ENCODE assay signal across 31 mouse cellular contexts in the genomic region with DNA sequence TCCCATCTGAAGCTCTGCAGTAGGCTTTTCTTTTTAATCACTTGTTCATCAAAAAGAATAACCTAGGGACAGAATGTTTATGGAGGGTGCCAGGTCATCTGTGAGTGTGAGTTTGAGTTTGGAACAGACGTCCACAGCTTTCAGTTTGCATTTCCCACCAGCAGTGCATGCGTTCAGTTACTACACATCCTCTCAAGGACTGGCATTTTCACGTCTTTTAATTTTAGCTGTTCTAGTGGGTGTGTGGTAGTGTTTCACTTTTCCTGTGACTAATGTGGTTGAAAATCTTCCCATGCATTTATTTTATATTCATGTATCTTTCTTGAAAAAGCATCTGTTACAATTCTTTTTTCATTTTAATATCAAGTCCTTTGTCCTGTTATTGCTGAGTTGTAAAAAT. TPM values are rescaled to one million over a fixed set of nuclear protein-coding genes. Genes with fewer than 3 reads are reported as not detected.
DNase-seq lines count a peak whose midpoint lies in the region; ATAC-seq lines count a peak whose summit lies in the region.
"Had no signal": no experiment of that assay in that cellular context is flagged by ENCODE, and none has a peak within 500 bp of the region (broad histone marks: within the 10 kb centered on the region; RNA-seq: fewer than 3 reads in every experiment).

No protein-coding gene starts in this region.

- no peaks in the 10 kb centered on the region for H3K9me3 ChIP-seq in intestine, embryonic 15.5 days
- H3K9me3 ChIP-seq: embryonic facial prominence, embryonic 10.5 days; embryonic facial prominence, embryonic 13.5 days; forebrain, embryonic 12.5 days; G1E; heart, embryonic 15.5 days had no signal

- no peaks in the 10 kb centered on the region for H3K27me3 ChIP-seq in intestine, embryonic 15.5 days (replicated peaks)
- H3K27me3 ChIP-seq: CH12.LX; embryonic facial prominence, embryonic 13.5 days; forebrain, embryonic 12.5 days; heart, embryonic 15.5 days; Patski had no signal

- H3K4me3 ChIP-seq in intestine, embryonic 15.5 days (replicated peaks) = no peak overlapping the region
- H3K4me3 ChIP-seq: embryonic facial prominence, embryonic 10.5 days; embryonic facial prominence, embryonic 13.5 days; erythroblast, embryonic 14.5 days; forebrain, embryonic 12.5 days; gastrocnemius, adult 2 months; heart, embryonic 15.5 days had no signal

- 72% methylated on average over 3 of the region's 3 CpGs for WGBS in intestine, embryonic 15.5 days

- H3K4me1 ChIP-seq in intestine, embryonic 15.5 days (replicated peaks) = no peaks in the 10 kb centered on the region

- peak; percentile 6 to 35 for DNase-seq in frontal cortex, postnatal 36 days (ENCODE audit: low spot score in 2 of 2)
- no peak for DNase-seq in frontal cortex, postnatal 10 days (ENCODE audit: low spot score in 2 of 2)
- DNase-seq in right cerebral cortex, adult 2 months (ENCODE audit: low spot score in 2 of 2) = peak; percentile 25 to 34
- DNase-seq in right cerebral cortex, postnatal 36 days (ENCODE audit: low spot score in 2 of 2) = no peak
- DNase-seq in brain, adult 2 months (ENCODE audit: low read depth, low spot score) = peak; percentile 61
- DNase-seq in telencephalon, adult 2 months (ENCODE audit: low read depth, low spot score) = peak; percentile 49
- no peak for DNase-seq in left cerebral cortex, adult 18-20 months (ENCODE audit: low spot score in 2 of 2)
- DNase-seq: adrenal gland, postnatal 10 days; adrenal gland, postnatal 36 days; cerebellum, adult 11 months; cerebellum, adult 8-10 months; cerebellum, postnatal 10 days; cerebellum, postnatal 36 days; gastrocnemius, adult 2 months; gastrocnemius, postnatal 14 days; heart, postnatal 10 days; heart, postnatal 4 days; kidney, adult 11 months had no signal

- H3K36me3 ChIP-seq in intestine, embryonic 15.5 days = no peaks in the 10 kb centered on the region

- no peak overlapping the region for H3K4me2 ChIP-seq in intestine, embryonic 15.5 days (replicated peaks)
- H3K4me2 ChIP-seq: embryonic facial prominence, embryonic 13.5 days; forebrain, embryonic 12.5 days; heart, embryonic 11.5 days; heart, embryonic 15.5 days; hindbrain, embryonic 14.5 days had no signal

- no peak overlapping the region for H3K27ac ChIP-seq in intestine, embryonic 15.5 days
- H3K27ac ChIP-seq: embryonic facial prominence, embryonic 10.5 days; embryonic facial prominence, embryonic 13.5 days; forebrain, embryonic 12.5 days; heart, embryonic 15.5 days; hindbrain, embryonic 14.5 days; hindbrain, postnatal 0 days had no signal

- ATAC-seq in intestine, embryonic 15.5 days = no peak
- ATAC-seq: forebrain, embryonic 16.5 days; hindbrain, postnatal 0 days; Patski had no signal

- H3K9ac ChIP-seq in intestine, embryonic 15.5 days = no peak overlapping the region
- H3K9ac ChIP-seq: embryonic facial prominence, embryonic 13.5 days; forebrain, embryonic 12.5 days; heart, embryonic 15.5 days; hindbrain, embryonic 14.5 days had no signal

RNA-seq across cellular contexts. Expression of a gene that starts 9.1 kb away (rescaled TPM):
- polyA plus RNA-seq in intestine, embryonic 15.5 days (2015; fragmentation: Nextera tagmentation; extraction: Ambion mirVana) = 12.5 and 13.2 TPM in 2 replicates
- 10 to 100 TPM; 36.3 to 40.9 TPM for total RNA-seq in left cerebral cortex, adult 18-20 months (2021)

Comparison
In these comparisons a context has a peak if more than half of its experiments do, and no peak if none do; other contexts are left out.
1. DNase-seq: peak in frontal cortex, postnatal 36 days (2 of 2), right cerebral cortex, adult 2 months (2 of 2), brain, adult 2 months (single experiment) and telencephalon, adult 2 months (single experiment); none in frontal cortex, postnatal 10 days (0 of 2), right cerebral cortex, postnatal 36 days (0 of 2) and left cerebral cortex, adult 18-20 months (0 of 2).